Mouse (Mus musculus) cortical plate, adult 2 months (tissue): ENCODE measurements at regions not wholly inside any gene's neighbourhood (a gene's known extent, or its start where the extent isn't known, plus 50 kb on each side); places are given as distances from the start of the nearest gene placed in this dataset.

Experiments
- CTCF ChIP-seq: fragments of 200-500 bp; IDR thresholded peaks from 2 replicates; pipeline ENCODE4 v1.5.1; 2011; ENCODE audit warnings: mild to moderate bottlenecking, control low read depth, low read length; ENCODE audit not compliant: insufficient read depth; ENCODE audit errors: extremely low read depth
- POLR2A ChIP-seq: fragments of 200-500 bp; IDR thresholded peaks from 2 replicates; pipeline ENCODE4 v1.6.1; 2011; ENCODE audit warnings: mild to moderate bottlenecking, low read length, control low read depth; ENCODE audit not compliant: insufficient read depth; ENCODE audit errors: extremely low read depth

- no peak for TF ChIP-seq POLR2A
- TF ChIP-seq CTCF: no peak
Observed at GRCm38 (mm10) chr8:90056331-90056730, 291.8 kb downstream of the Tox3 start.
